Mouse (Mus musculus) kidney, postnatal 4 days (tissue): Measurements from ENCODE around the gene Fhl3.
"Not testable (repeated sequence)": the region's sequence is repeated elsewhere in the genome, so short reads cannot be mapped to it uniquely, and the experiment has no call there.

Source experiments
- DNase-seq, 2 experiments: peaks; one replicate each; pipeline ENCODE4 v3.0.0; 2021; ENCODE audit warnings: mixed read lengths in 2 of 2

Fhl3 gene

GRCm38 (mm10) chr4:124685004-124685403, 15.5 kb upstream of the Fhl3 start:
- DNase-seq: no peak

DNA sequence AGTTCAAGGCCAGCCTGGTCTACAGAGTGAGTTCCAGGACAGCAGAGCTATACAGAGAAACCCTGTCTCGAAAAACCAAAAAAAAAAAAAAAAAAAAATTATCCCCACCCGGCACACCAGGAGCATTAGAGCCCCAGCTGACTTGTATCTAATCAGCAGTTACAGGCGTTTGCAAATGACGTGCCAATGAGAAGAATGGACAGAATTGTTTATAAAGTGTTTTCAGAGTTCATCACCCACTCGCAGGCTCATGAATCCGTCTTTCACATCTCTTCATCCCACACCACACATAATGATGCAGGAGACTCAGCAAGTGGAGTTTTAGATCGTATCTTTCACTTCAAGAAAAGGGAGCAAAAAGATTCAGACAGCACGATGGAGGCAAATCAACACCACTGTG, 15.0 kb upstream of the Fhl3 start:
- DNase-seq: no peak

- no peak for DNase-seq
These were observed 14.6 kb upstream of the Fhl3 start for GRCm38 (mm10) chr4:124685897-124686402.

- no peak for DNase-seq
These were observed 9.0 kb upstream of the Fhl3 start for GRCm38 (mm10) chr4:124691455-124691854.

DNA sequence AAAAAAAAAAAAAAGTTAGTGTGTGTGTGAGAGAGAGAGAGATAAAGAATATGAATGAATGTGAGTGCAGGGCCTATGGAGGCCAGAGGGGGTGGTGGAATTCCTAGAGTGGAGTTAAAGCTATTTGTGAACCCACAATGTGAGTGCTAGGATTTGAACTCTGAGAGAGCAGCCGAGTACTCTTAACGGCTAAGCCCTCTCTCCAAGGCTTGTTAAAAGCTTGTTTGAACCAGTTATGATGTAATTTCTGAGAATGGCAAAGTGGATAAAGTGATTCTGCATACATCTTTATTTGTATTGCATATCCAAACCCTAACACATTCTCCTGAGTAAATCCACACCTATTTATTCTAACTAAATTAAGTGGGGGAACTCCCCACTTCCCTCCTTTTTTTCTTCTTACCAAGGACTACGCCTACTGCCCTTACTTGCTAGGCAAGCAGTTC, 8.1 kb upstream of the Fhl3 start:
- no peak for DNase-seq

GRCm38 (mm10) chr4:124693135-124693894, 7.2 kb upstream of the Fhl3 start, which contains the start of gene Utp11:
Utp11 (minus strand) TSS chr4:124693600.
- peak; percentile 84 to 92 for DNase-seq

- no peak for DNase-seq
These were observed 5.9 kb upstream of the Fhl3 start for GRCm38 (mm10) chr4:124694572-124694971.

- no peak for DNase-seq
These were observed 4.5 kb upstream of the Fhl3 start for GRCm38 (mm10) chr4:124695786-124696516.

- DNase-seq: no peak
These were observed 710 bp upstream of the Fhl3 start for GRCm38 (mm10) chr4:124699791-124700190.

- DNase-seq: peak; percentile 37 to 57
These were observed 748 bp downstream of the Fhl3 start for GRCm38 (mm10) chr4:124701052-124701845.

GRCm38 (mm10) chr4:124701916-124702315, 1.4 kb downstream of the Fhl3 start:
- DNase-seq: no peak

- DNase-seq: peak; percentile 28 to 29
These were observed 2.9 kb downstream of the Fhl3 start for GRCm38 (mm10) chr4:124703406-124703805.

GRCm38 (mm10) chr4:124703881-124704796, 3.6 kb downstream of the Fhl3 start:
- peak; percentile 44 to 59 for DNase-seq

- DNase-seq: peak; percentile 69 to 81
These were observed 4.4 kb downstream of the Fhl3 start for GRCm38 (mm10) chr4:124704797-124705474.

DNA sequence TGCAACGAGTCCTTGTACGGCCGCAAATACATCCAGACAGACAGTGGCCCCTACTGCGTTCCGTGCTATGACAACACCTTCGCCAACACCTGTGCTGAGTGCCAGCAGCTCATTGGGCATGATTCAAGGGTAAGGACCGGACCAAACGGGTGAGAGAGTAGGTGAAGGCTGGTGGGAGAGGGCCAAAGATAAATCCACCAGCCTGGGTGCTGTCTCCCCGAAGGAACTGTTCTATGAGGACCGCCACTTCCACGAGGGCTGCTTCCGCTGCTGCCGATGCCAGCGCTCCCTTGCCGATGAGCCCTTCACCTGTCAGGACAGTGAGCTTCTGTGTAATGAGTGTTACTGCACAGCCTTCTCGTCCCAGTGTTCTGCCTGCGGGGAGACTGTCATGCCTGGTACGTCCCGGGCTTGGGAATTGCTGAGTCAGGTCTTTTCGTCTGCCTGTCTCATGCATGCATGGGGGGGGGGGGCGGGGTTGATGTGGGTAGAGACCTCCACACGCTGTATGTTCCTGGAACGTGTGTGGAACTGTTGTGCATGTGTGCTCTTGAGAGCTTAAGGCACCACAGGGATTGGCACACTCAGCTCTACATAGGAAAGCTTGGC, 5.3 kb downstream of the Fhl3 start:
- peak in 1 of 2 experiments; percentile 5 for DNase-seq

GRCm38 (mm10) chr4:124707381-124708199, 7.1 kb downstream of the Fhl3 start:
- DNase-seq: not testable (repeated sequence)

DNA sequence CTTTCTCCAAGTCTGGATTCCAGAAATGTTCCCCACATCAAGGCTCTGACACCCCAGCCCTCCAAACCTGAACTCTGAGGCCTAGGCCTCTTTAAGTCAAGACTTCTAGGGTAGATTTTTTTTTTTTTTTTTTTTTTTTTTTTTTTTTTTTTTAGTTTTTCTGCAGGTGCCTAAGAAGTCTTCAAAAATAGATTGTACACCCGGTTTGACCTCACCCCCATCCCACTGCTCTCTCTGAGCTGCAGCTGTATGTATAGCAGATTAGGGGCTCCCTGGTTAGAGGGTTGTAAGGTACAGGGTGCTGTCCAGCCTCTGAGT, 7.7 kb downstream of the Fhl3 start:
- not testable (repeated sequence) for DNase-seq

DNA sequence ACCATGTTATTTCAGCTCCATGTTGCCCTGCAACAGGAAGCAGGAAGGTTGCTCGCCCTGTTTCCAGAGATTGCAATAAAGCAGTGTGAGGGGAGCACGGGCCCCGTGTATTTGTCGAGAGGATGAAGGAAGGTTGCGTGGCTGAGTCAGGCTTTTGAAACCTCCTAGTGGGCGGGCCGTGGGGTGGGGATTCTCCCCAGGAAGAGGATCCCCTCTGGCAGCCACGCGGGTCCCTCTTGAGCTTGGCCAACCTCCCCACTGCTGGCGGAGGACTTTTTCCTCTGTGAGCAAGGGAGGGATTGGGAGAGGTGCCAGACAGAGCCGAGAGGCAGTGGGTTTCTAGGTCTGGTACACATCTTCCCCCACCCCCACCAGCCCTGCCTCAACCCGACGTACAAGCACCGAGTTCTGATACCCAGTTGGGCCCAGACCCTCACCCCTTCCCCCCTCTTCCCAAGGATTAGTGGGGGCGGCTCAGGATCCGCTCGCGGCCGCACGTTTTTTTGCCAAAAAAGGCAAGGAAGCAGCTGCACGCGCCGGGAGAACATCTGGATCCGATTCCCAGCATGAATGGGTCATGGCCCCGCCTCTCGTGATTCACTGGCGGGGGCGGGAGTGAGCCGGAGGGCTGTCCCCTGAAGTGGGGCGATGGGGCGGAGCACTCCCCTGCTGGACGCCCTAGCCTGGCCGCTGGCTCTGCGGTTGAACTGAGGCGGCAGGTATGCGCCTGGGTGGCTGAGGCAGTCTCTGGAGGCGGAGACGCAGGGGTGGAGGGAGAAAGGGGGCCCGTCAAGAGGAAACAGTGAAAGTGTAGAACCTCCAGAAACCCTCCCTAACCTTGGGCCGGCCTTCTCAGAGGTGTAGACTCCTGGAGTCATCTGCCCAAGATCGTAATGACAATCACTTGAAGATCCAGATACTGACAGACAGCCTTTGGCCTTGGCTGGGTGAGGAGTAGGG, 8.3 kb downstream of the Fhl3 start:
- peak; percentile 92 to 95 for DNase-seq

GRCm38 (mm10) chr4:124709961-124710446, 9.5 kb downstream of the Fhl3 start:
- peak; percentile 49 to 68 for DNase-seq
